Mouse (Mus musculus) C2C12 (cell line): ENCODE data around the gene Stx16. TPM values are rescaled to one million over a fixed set of nuclear protein-coding genes. Genes with fewer than 3 reads are reported as not detected.

Experiments
- H3K27me3 ChIP-seq: one replicate; pipeline ENCODE4 v1.6.1; 2011; ENCODE audit not compliant: control insufficient read depth, insufficient read depth, insufficient read length
- H3K36me3 ChIP-seq: one replicate; pipeline ENCODE4 v1.6.1; 2011; ENCODE audit not compliant: control insufficient read depth, insufficient read depth
- H3K4me3 ChIP-seq: one replicate; pipeline ENCODE4 v1.5.1; 2011; ENCODE audit warnings: mild to moderate bottlenecking, control low read depth; ENCODE audit not compliant: poor library complexity, insufficient read depth, severe bottlenecking
- H3K79me2 ChIP-seq: one replicate; pipeline ENCODE4 v1.6.1; 2011; ENCODE audit not compliant: control insufficient read depth, insufficient read depth
- H3K79me3 ChIP-seq: one replicate; pipeline ENCODE4 v1.6.1; 2011; ENCODE audit warnings: low read depth, control low read depth
- H3ac ChIP-seq: one replicate; pipeline ENCODE3; 2011; ENCODE audit warnings: low read depth; ENCODE audit not compliant: control insufficient read depth, insufficient read length
- CEBPB ChIP-seq: IDR thresholded peaks from one replicate; pipeline ENCODE4 v1.6.1; 2011; ENCODE audit warnings: low read depth, mild to moderate bottlenecking, control low read depth, moderate library complexity
- CTCF ChIP-seq: IDR thresholded peaks from one replicate; pipeline ENCODE4 v1.5.1; 2011; ENCODE audit not compliant: control insufficient read depth, insufficient read depth, insufficient read length
- FOSL1 ChIP-seq: IDR thresholded peaks from one replicate; pipeline ENCODE4 v1.8.0; 2011; ENCODE audit warnings: mild to moderate bottlenecking, low read length; ENCODE audit not compliant: poor library complexity, insufficient read depth, severe bottlenecking
- MAX ChIP-seq: IDR thresholded peaks from one replicate; pipeline ENCODE4 v1.6.1; 2011; ENCODE audit warnings: mild to moderate bottlenecking, control low read depth
- MYOD1 ChIP-seq: IDR thresholded peaks from one replicate; pipeline ENCODE4 v1.6.1; 2011; ENCODE audit warnings: low read depth; ENCODE audit not compliant: control insufficient read depth, insufficient read length
- MYOG ChIP-seq: IDR thresholded peaks from one replicate; pipeline ENCODE4 v1.6.1; 2011; ENCODE audit not compliant: control insufficient read depth, insufficient read length; ENCODE audit errors: extremely low read depth
- USF1 ChIP-seq: IDR thresholded peaks from one replicate; pipeline ENCODE4 v1.6.1; 2011; ENCODE audit warnings: low read depth, mild to moderate bottlenecking, control low read depth, moderate library complexity
- polyA plus RNA-seq: library from polyadenylated mRNA; unstranded; fragments of >200 nt; fragmentation: generic; extraction: Trizol; gene quantifications from one replicate; pipeline ENCODE4 v1.2.1, GENCODE M21; 2012; ENCODE audit warnings: missing spikeins

Stx16 gene
- polyA plus RNA-seq, 1 experiment: 9.8 TPM

GRCm38 (mm10) chr2:174102399-174102798, 26.3 kb downstream of the Stx16 start:
- Histone ChIP-seq H3K79me3 (no peaks in the 10 kb centered on the region), H3K27me3 (no peaks in the 10 kb centered on the region), H3ac (no peak overlapping the region), H3K4me3 (no peak overlapping the region), H3K36me3 (peaks cover 4% of the 10 kb centered on the region), H3K79me2 (no peaks in the 10 kb centered on the region)
- no peak for TF ChIP-seq MYOD1
- TF ChIP-seq CTCF: no peak
- no peak for TF ChIP-seq FOSL1
- no peak for TF ChIP-seq CEBPB
- TF ChIP-seq MYOG: no peak
- no peak for TF ChIP-seq USF1
- no peak for TF ChIP-seq MAX

GRCm38 (mm10) chr2:174103527-174103926, 27.4 kb downstream of the Stx16 start:
- no peaks in the 10 kb centered on the region for H3K79me2 ChIP-seq
- no peaks in the 10 kb centered on the region for H3K79me3 ChIP-seq
- no peak overlapping the region for H3ac ChIP-seq
- no peaks in the 10 kb centered on the region for H3K36me3 ChIP-seq
- H3K27me3 ChIP-seq: no peaks in the 10 kb centered on the region
- no peak overlapping the region for H3K4me3 ChIP-seq
- TF ChIP-seq CTCF (no peak), USF1 (no peak), FOSL1 (no peak), MAX (no peak)

- H3K79me2 ChIP-seq: no peaks in the 10 kb centered on the region
- H3K36me3 ChIP-seq: no peaks in the 10 kb centered on the region
- TF ChIP-seq CTCF (no peak), MAX (no peak), MYOG (no peak), MYOD1 (no peak), CEBPB (no peak), FOSL1 (no peak), USF1 (no peak)
- H3K79me3 ChIP-seq: peaks cover 2% of the 10 kb centered on the region
- no peak overlapping the region for H3ac ChIP-seq
- H3K4me3 ChIP-seq: no peak overlapping the region
- H3K27me3 ChIP-seq: no peaks in the 10 kb centered on the region
These were observed 31.3 kb downstream of the Stx16 start for GRCm38 (mm10) chr2:174107375-174107774.

- Histone ChIP-seq H3K79me3 (peaks cover 2% of the 10 kb centered on the region), H3ac (peak within 1 kb of the TSS; percentile 74)
- peak; percentile 58 for TF ChIP-seq MAX
- TF ChIP-seq CTCF: peak; percentile 73
- no peak for TF ChIP-seq CEBPB
These were observed 34.1 kb downstream of the Stx16 start, which contains the start of gene Npepl1 for GRCm38 (mm10) chr2:174109991-174110782. Gene Npepl1, plus strand, starts transcription at chr2:174110349.

GRCm38 (mm10) chr2:174110783-174111549, 34.9 kb downstream of the Stx16 start:
- TF ChIP-seq USF1 (no peak), CEBPB (no peak), MYOD1 (no peak)

More at GRCm38 (mm10) chr2:174109991-174110782, 34.1 kb downstream of the Stx16 start, which contains the start of gene Npepl1:
- Histone ChIP-seq H3K27me3 (no peaks in the 10 kb centered on the region), H3K79me2 (no peaks in the 10 kb centered on the region), H3K36me3 (peaks cover 10% of the 10 kb centered on the region), H3K4me3 (peak within 1 kb of the TSS; percentile 37)

More at GRCm38 (mm10) chr2:174110783-174111549, 34.9 kb downstream of the Stx16 start:
- Histone ChIP-seq H3K79me3 (peaks cover 2% of the 10 kb centered on the region), H3ac (peak overlapping the region; percentile 74), H3K4me3 (peak overlapping the region; percentile 37), H3K27me3 (no peaks in the 10 kb centered on the region), H3K36me3 (peaks cover 13% of the 10 kb centered on the region), H3K79me2 (no peaks in the 10 kb centered on the region)
